Mouse (Mus musculus) left cerebral cortex, postnatal 25 days (tissue): ENCODE results near the gene Rps17. TPM values are rescaled to one million over a fixed set of nuclear protein-coding genes. Genes with fewer than 3 reads are reported as not detected.

Experiments used
- DNase-seq, 2 experiments: peaks; one replicate each; pipeline ENCODE4 v3.0.0; 2022; ENCODE audit warnings: low spot score in 2 of 2, mixed read lengths in 1 of 2
- intact Hi-C: fragments of 180-260 bp; cut with DNase I; formaldehyde crosslinking; loops from one replicate; pipeline ENCODE4 v1.15.1; 2025
- total RNA-seq, 2 experiments: library from RNA; stranded (reverse); gene quantifications; 2 replicates each; pipeline ENCODE4 v1.2.3; 2021

Rps17 gene
- 100 to 1,000 TPM; 474 to 482 TPM for total RNA-seq

DNA sequence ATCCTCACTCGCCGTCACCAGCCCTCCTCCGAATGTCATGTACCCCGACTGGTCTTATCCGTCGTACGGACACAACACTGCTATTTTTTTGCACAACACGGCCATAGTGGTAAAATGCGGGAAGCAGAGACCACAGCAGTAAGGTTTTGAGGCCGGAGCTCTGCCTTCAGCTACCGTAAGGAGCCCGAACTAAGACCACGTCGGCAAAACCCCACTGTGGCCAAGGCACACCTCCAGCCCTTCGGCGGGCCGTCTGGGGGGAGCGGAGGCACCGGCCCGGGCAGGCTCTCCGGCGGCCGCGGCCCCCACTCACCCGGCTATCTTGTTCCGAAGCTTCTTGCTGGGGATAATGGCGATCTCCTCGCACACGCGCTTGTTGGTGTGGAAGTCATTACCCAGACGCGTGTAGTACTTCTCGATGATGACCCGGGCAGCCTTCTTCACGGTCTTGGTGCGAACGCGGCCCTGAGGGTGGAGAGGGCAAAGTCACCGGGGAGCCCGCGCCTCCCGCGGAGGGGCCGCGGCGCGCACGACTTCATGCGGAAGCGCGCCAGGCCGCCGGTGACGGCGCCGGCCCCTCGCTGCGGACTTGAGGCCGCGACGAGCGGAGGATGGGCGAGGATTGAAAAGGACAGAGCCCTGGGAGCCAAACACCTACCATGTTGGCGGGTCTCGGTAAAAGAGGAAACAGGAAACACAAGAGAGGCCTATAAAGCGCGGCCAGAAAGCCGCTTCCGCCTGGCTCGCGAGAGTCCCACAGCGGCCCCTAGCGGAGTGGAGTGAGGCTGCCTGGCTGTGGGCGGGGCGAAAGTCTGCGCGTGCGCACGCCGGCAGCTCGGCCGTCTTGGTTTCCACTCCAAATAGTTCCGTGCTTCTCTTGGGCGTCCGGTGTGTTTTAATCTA, at the start of gene Rps17:
Rps17 (minus strand) TSS at position 711 of the 903 bp plus-strand sequence.
- intact Hi-C loops: loop anchor here (2.0 to 10.0 kb wide), 4 partner anchors 108 to 480 kb away; partner anchors contain the start of genes Pde8a, Whamm and Zscan2

DNA sequence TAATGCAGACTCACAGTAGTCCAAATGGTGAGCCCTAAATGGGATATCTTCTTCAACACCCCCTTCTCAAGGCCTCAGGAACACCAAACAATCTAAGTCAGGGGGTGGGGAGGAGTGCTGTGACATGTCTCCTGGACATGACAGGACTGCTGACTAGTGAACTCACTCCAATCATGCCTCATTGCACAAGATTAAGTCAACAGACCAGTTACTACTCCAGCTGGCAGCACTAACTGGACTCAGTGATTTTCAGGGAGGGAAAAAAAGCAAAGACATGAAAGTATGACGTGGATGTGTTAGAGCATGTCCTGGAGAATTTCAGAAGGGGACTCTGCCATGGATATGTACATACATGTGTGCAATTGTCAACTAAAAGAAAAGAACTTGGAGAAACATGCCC, 34.3 kb upstream of the Rps17 start:
- DNase-seq: no peak
- intact Hi-C loops: no loop called here

More for the DNA sequence above, at the start of gene Rps17:
- peak; percentile 97 to 98 for DNase-seq

DNA sequence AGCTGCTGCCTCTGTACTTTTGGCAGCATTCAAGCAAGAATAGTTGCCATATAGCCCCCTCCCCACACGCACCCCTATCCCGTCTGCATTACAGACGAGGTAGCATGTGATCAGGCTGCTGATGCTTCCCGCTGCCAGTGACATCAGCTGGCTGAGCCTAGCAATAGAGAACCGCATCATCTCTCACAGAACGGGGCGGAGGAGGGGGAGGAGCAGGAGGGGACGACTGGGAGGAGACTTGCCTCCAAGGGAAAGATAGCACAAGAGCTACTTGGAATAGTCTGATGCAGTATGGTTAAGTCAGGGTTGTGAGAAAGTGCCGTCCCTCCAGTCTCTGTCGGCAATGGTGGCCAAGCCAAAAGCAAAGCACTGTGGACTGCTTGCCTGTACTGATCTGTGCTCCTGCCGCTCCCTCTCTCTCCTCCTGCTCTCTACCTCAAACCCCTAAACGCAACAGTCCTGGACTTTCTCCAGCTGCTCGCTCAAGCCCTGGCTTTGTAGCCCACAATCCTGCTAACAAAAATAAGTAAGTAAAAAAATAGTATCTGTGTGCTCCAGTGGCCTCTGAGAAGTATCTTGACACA, 27.4 kb upstream of the Rps17 start:
- DNase-seq: peak; percentile 73 to 92
- intact Hi-C loops: no loop called here

DNA sequence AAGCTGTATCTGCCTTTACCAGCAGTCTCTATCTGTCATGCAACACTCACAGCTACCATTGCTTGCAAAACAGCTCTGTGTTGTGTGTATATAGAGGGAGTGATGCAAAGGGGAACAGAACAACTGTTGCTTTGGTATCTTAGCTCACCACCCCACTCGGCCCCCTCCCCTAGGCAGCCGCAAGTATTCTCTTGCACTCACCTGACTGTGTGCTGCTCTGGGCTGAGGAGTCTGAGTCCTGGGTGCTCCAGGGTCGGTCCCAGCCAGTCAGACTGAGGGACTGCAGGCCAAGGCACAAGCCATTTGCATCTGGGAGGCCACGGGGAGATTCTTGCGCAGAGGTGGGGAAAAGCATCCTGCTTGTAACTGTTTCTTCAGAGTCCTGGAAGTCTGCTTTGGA, 26.8 kb upstream of the Rps17 start:
- peak in 1 of 2 experiments; percentile 26 for DNase-seq
- intact Hi-C loops: loop anchor here (2.0 kb wide), 1 partner anchor 83 kb away; the partner anchor contains the start of gene Cpeb1

DNA sequence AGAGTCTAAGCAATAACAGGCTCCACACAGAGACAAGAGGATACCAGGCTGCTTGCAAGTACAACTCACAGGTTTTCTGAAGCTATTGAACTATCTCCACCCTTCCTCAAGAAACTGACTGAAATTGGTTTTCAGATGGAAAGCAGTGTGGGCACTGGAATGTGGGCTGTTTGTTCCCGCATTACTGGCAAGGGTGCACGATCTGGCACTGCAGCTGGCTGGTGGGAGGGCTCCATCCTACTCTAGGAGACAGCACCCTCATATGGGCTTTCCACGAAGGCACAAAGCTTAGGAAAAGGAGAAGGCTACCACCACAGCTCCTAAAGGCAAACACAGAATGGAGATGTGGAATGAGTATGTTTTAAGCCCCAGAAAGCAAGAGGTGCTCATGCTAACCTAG, 24.7 kb upstream of the Rps17 start:
- peak; percentile 64 to 94 for DNase-seq
- intact Hi-C loops: loop anchor here (2.0 kb wide), 1 partner anchor 85 kb away; the partner anchor contains the start of gene Cpeb1

DNA sequence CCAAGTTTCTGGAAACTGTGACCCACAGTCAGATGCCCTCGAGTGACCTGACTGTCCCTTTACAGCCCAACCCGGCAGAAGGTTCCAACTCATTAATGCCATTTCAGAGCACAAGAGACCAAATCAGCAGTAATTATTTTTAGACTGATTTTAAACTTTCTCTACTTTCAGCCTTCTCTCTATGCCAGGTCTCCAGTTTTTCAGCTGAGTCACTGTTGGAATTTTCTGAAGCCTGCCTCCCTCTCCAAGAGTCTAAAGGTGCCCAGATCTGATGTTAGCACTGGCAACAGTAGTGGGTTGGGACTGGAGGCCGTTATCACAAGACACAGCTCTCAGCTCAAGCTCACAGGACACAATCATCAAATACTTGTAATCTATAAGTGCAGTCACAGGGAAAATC, 22.9 kb upstream of the Rps17 start:
- intact Hi-C loops: no loop called here
- DNase-seq: peak in 1 of 2 experiments; percentile 25

DNA sequence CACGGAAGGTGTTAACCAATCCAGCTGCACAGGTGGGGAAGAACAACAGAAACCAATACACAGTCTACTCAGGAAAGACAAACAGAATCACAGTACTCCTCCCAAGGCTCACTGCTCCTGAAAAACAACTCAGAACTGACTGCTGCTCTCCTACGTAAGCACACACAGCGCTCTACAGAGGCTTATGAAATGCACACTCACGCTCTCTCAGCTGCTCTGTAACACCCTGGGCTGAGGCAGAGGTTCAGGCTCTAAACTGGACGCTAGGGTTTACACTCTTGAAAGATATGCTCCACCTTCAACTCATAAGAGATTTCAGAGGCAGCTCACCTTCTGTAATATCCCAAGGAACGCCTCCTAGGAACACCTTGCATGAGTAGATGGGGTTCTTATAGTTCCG, 11.9 kb upstream of the Rps17 start:
- DNase-seq: no peak
- intact Hi-C loops: no loop called here

DNA sequence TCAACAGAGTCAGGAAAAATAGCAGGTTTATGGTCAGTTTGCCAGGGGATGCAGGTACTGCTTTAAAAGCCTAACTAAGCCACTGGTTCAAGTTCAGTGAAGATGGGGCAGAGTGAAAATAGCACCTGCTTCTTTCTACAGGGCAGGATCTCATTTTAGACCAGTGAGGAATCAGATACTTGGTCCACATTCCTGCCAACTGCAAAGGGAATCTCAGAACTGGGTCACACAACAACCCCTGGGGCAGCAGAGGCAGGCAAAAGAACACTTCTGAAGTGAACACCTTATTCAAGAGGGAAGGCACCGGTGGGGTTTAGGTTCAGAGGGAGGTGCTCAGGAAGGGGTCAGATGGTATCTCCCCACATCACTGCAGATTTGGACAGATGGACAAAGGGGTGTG, 11.3 kb upstream of the Rps17 start:
- no peak for DNase-seq
- intact Hi-C loops: no loop called here

DNA sequence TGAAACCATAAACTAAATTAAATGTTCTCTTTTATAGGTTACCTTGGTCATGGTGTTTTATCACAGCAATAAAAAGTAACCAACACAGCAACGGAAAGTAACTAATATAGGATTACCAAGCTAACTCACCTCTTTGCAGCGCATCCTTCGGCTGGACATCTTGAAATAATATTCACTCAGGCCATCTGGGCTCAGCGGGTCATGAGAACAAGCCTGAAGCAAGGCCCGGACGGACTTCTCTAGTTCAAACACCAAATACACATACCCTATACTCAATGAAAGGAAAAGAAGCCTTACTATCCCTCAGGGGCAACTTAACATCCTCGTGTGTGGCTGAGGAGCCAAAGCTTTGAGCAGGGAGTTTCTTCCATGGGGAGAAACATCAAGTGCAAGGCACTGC, 10.7 kb upstream of the Rps17 start:
- intact Hi-C loops: no loop called here

DNA sequence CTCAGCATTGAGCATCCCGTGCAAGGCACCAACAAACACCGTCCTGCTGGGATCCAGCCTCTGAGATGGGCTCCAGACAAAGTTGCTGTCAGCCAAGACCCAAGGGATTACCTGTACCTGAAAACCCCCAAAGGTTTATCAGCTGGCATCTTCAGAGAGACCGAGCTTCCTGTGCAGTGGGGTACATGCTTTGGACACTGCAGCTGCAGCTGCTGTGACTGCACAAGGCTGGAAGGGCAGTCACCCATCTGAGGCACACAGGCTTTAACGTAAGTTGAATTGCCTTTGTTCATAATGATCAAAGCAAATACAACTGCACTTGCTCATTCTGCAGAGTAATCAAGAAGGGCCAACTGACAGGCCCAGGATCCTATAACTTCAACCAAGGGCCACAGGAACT, 6.8 kb upstream of the Rps17 start:
- no peak for DNase-seq
- intact Hi-C loops: no loop called here

More for the DNA sequence above, 10.7 kb upstream of the Rps17 start:
- no peak for DNase-seq

DNA sequence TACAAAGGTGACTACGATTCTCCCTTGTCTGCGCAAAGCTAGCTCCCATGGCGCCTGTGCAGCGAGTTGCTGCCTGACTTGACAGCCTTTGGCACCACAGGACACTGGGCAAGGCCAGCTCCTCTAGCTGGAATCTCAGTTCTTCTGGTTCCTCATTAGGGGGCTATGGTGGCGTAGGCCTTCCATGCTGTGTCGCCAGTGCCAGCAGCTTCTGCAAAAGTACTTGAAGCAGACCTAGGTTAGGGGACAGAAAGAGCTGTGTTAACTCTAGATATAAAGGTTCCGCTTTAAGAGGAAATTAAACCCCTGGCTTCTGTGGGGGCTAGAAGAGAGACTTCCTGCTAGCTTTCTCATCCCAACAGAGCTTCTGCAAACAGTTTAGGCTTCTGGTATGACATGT, 3.2 kb upstream of the Rps17 start:
- intact Hi-C loops: loop anchor here (5.0 to 10.0 kb wide), 2 partner anchors 104 to 483 kb away; partner anchors contain the start of gene Zscan2
- no peak for DNase-seq

DNA sequence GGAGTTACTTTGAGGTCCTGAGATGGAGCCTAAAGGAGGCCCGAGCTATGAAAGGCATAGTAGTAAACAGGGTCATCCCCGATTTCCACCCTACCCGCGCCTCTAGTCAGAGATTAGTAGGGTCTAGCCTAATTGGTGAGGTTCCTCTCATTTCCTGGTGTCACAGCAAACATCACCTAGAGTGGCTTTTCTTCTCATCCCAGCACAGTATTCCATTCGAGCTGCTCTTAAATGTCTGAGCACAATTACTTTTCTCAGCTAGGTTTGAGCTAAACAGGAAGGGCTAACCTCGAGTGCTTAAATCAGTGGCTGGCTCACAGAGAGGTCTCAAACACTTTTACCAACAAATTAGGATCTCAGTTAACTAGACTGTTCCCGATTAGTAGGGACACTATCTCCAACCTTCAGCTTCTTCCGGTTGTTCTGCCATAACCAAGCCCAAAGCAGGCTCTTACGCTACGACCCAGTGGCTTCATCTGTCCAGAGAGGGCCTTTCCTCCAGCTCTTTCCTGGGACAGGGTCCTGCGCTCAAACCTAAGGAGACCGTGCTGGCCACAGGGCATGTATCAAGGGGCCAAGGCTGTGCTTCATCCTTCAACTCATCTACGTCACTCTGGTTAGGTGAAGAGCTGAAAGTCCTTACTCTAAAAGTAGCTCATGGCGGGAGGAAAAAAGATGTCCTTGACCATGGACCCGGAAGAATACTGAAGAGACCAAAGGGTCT, 555 bp upstream of the Rps17 start:
- intact Hi-C loops: loop anchor here (2.0 to 10.0 kb wide), 3 partner anchors 107 to 481 kb away; partner anchors contain the start of genes Whamm and Zscan2

DNA sequence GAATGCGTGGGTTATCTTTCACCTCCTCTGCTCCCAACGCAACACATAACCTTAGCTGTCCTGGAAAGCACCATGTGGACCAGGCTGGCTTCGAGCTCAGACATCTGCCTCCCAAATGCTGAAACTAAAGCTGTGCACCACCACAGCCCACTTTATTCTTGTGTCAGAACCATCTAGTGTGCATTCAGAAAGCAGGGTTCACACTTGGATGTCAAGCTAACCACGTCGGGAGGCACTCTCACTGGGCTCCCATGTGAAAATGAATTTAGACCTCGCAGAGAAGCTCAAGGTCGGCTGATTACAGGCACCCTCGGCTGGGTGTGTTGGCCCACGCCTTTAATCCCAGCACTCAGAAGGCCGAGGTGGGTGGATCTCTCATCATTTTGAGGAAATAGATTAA, 1.2 kb downstream of the Rps17 start:
- intact Hi-C loops: loop anchor here (2.0 to 10.0 kb wide), 3 partner anchors 132 to 479 kb away; partner anchors contain the start of genes Pde8a, Whamm and Zscan2
- DNase-seq: no peak

More for the DNA sequence above, 555 bp upstream of the Rps17 start:
- no peak for DNase-seq

DNA sequence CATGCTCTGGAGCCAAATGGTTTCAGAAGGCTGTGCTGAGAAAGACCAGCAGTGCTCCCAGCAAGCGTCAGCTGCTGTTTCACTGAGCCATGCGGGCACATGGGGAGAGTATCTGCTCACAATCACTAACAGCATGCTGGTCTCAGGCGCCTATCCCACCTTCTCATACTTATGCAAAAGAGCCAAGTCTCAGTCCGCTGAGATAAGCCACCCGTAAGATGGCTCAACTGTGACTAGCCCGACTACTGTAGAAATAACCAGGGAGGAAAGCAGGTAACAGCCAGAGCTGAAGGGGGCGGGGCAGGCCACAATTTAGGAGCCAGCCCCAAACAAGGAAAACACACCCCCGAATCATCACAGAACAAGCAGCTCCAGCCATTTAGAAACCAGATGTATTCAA, 1.7 kb downstream of the Rps17 start:
- DNase-seq: no peak
- intact Hi-C loops: loop anchor here (5.0 to 10.0 kb wide), 2 partner anchors 131 to 479 kb away; partner anchors contain the start of genes Pde8a and Zscan2

DNA sequence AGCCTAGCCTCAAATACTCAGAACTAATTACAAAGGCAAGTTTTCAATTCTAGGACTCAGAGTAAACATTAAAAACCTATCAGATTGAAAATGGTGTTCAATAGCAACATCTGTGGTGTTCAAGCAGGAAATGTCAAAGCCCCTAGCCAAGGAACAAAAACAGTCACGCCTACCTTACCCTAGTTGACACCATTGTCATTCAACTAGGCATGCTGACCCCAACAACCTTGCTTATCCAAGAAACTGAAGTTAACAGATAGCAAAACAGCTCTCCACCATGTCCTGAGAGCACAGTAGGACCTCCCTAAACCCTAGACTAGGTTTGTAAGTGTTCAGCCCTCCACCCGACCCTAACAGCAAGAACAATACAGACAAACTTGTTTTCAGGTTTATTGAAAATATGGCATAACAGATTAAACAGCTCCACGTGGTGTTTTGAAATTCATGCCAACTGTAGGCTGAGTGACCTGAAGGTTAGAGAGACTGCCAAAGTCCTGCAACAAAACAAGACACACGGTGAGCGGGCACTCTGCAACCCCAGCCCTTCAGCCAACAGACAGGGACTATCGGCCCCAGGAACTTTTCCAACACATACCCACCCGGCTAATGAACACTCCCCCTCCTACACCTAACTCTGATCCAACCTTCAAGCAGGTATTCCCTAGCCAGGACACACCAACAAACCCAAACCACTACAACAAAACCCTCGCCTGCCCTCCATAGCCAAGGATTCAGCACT, 2.5 kb downstream of the Rps17 start:
- intact Hi-C loops: loop anchor here (5.0 to 10.0 kb wide), 2 partner anchors 130 to 478 kb away; partner anchors contain the start of genes Pde8a and Zscan2

DNA sequence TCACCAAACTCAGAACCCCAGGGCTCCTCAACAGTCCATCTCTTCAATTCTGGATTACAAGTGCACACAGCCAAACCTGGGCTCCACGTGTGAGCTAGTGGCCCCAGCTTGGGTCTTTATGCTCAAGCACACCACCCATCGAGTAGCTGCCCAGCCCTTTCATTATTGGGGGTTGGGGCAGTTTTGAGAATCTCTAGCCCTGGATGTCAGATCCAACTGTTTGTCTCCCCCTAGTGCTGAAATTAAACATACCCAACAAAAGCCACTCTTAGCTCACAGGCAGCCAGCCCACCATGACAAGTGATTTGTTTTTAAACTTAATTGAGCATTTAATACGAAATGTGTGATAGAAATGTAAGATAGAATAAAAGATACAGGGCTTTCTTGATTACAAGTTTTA, 3.5 kb downstream of the Rps17 start:
- intact Hi-C loops: loop anchor here (2.0 to 10.0 kb wide), 3 partner anchors 129 to 477 kb away; partner anchors contain the start of genes Pde8a and Zscan2

More for the DNA sequence above, 2.5 kb downstream of the Rps17 start:
- no peak for DNase-seq

DNA sequence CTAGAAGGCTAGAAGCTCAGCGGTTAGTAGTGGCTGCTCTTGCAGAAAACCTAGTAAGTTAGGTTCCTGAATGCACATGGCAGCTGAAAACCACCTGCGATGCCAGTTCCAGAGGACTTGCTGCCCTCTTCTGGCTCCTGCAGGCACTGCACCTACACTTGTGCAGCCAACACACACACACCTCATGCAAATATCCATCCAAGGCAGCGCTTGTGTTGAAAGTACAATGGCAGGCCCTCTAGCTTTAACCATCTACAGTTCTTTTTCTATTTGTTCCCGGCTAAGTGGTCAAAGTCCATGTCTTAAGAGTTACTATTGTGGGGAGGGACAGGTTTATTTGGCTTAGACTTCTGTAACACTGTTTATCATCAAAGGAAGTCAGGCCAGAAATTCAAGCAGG, 5.3 kb downstream of the Rps17 start:
- intact Hi-C loops: loop anchor here (2.0 to 10.0 kb wide), 3 partner anchors 127 to 475 kb away; partner anchors contain the start of genes Pde8a and Zscan2
- peak; percentile 30 to 32 for DNase-seq

More for the DNA sequence above, 3.5 kb downstream of the Rps17 start:
- DNase-seq: peak in 1 of 2 experiments; percentile 42

DNA sequence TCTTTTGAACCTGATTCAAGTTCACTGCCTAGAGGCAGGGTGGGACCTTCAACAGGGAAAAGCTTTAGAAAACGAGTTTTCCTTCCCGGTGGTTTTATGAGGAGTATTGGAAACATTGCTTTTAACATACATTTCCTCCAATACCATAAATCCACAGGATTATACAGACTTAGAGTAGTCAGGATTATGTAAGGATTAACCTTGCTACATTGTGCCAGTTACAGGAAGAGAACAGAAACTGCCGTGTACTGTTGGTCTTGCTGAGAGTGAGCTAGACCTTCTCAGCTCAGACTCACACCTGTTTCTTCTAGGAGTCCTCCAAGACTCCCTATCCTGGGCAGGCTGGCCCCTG, 6.6 kb downstream of the Rps17 start:
- intact Hi-C loops: no loop called here

More for the DNA sequence above, 6.6 kb downstream of the Rps17 start:
- DNase-seq: no peak
